Mouse (Mus musculus) midbrain, embryonic 11.5 days (tissue): Measurements from ENCODE around the gene R3hdm2. TPM values are rescaled to one million over a fixed set of nuclear protein-coding genes. Genes with fewer than 3 reads are reported as not detected.

ENCODE experiments used
- ATAC-seq: fragments of 200-750 bp; cut with Nextera tagmentation; 2 replicates; pipeline ENCODE4 v1.8.0; 2017; ENCODE audit warnings: moderate TSS enrichment, moderate library complexity; ENCODE audit not compliant: low FRiP score
- DNase-seq: peaks from one replicate; pipeline ENCODE4 v3.0.0; 2015; ENCODE audit warnings: low spot score; ENCODE audit errors: missing footprints
- H3K27ac ChIP-seq: fragments of 300-500 bp; sonication (generic); 2 replicates; pipeline ENCODE4 v1.5.1; 2014; ENCODE audit warnings: low read depth, low read length
- H3K27me3 ChIP-seq: fragments of 300-500 bp; sonication (generic); 2 replicates; pipeline ENCODE4 v1.6.1; 2014; ENCODE audit warnings: mild to moderate bottlenecking, low read length, moderate library complexity, mixed read lengths; ENCODE audit not compliant: control insufficient read depth, insufficient read depth
- H3K36me3 ChIP-seq: fragments of 300-500 bp; sonication (generic); 2 replicates; pipeline ENCODE4 v1.6.1; 2014; ENCODE audit warnings: mild to moderate bottlenecking, low read length, moderate library complexity, mixed read lengths; ENCODE audit not compliant: control insufficient read depth, insufficient read depth
- H3K4me1 ChIP-seq: fragments of 300-500 bp; sonication (generic); 2 replicates; pipeline ENCODE4 v1.6.1; 2014; ENCODE audit warnings: low read length; ENCODE audit not compliant: control insufficient read depth, insufficient read depth
- H3K4me2 ChIP-seq: fragments of 300-500 bp; sonication (generic); 2 replicates; pipeline ENCODE4 v1.6.1; 2014; ENCODE audit warnings: mild to moderate bottlenecking, moderate library complexity
- H3K4me3 ChIP-seq: fragments of 300-500 bp; sonication (generic); 2 replicates; pipeline ENCODE4 v1.5.1; 2014; ENCODE audit warnings: low read depth, low read length
- H3K9ac ChIP-seq: fragments of 300-500 bp; sonication (generic); 2 replicates; pipeline ENCODE4 v1.6.1; 2014; ENCODE audit warnings: low read length
- H3K9me3 ChIP-seq: fragments of 300-500 bp; sonication (generic); 2 replicates; pipeline ENCODE4 v1.6.1; 2016; ENCODE audit warnings: low read length; ENCODE audit not compliant: control insufficient read depth
- WGBS: fragments of 180-500 bp; shearing (Covaris S2); extraction: QIAGEN DNeasy Blood & Tissue Kit; methylation state at CpG from one replicate; pipeline ENCODE4 v1.1.7; 2014; 5-methylcytosine and 5-hydroxymethylcytosine counted together
- polyA plus RNA-seq: library from polyadenylated mRNA; unstranded; fragments of >200 nt; fragmentation: Nextera tagmentation; extraction: Ambion mirVana; gene quantifications from 2 replicates; pipeline ENCODE4 v1.2.1, GENCODE M21; 2014

The R3hdm2 gene
- polyA plus RNA-seq, 1 experiment from 2014 or later, result 27.7 TPM

DNA sequence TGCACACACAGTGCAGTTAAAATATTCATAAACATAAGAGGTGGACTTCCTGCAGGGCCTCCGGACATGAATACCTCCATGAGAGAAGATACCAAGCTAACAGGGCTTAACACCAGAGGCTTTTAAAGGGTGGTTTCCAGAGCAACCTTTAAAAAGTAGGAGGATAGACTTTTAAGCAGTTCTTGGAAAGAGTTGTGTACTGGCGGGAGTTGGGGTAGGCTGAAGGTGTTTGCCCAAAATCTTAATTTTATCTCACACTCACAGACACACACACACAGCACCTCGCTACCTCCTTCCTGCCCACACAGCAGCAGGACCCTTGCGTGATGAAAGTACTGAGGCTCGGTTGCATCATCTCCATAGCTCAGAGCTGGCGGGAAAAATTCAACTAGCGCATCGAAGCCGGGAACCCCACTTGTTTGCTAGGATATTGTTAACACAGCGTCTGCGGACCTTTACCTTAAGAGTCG lies 141.5 kb downstream of the R3hdm2 start:
- Histone ChIP-seq H3K4me2 (peak overlapping the region; percentile 56), H3K36me3 (peaks cover 10% of the 10 kb centered on the region), H3K4me3 (peak overlapping the region; percentile 37), H3K27ac (no peak overlapping the region), H3K4me1 (peaks cover 27% of the 10 kb centered on the region), H3K9ac (peak overlapping the region; percentile 52), H3K9me3 (no peaks in the 10 kb centered on the region), H3K27me3 (peaks cover 34% of the 10 kb centered on the region)
- DNase-seq, result no peak
- 13% methylated on average over 12 of the region's 12 CpGs for WGBS
- peak; percentile 4; the same call in 1 of the 2 replicates for ATAC-seq

DNA sequence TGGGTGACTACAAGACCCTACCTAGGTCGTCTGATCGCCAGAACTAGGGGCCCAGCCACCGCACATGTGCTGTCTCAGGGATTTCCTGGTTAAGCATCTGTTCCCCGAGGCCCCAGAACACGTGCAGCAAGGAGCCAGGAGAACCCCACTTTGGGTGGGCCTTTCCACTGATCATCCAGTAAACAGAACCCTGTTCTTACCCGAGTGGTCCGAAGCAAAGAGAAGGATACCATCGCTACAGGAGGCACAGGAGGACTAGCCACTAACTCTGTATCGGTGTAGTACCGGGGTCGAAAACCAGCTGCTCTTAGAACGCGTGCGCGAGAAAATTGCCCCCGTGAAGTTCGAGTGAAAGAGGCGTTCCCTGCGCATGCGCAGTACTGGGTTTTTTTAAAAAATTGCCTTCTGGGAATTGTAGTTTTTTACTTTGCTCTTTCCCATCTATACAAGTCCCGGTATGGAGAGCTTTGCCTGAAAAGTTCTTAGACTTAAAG lies 142.0 kb downstream of the R3hdm2 start, which contains the start of gene Shmt2:
Gene Shmt2, minus strand, starts transcription at position 357 of the 494 bp plus-strand sequence.
- Histone ChIP-seq H3K27me3 (peaks cover 39% of the 10 kb centered on the region), H3K4me3 (peak within 1 kb of the TSS; percentile 37), H3K4me2 (peak within 1 kb of the TSS; percentile 56), H3K4me1 (peaks cover 26% of the 10 kb centered on the region), H3K9ac (peak within 1 kb of the TSS; percentile 52), H3K36me3 (peaks cover 10% of the 10 kb centered on the region), H3K9me3 (no peaks in the 10 kb centered on the region), H3K27ac (no peak within 1 kb of the TSS)
- DNase-seq (peak; percentile 100), ATAC-seq (peak; percentile 58)
- WGBS, result under 1% methylated on average over 21 of the region's 21 CpGs

DNA sequence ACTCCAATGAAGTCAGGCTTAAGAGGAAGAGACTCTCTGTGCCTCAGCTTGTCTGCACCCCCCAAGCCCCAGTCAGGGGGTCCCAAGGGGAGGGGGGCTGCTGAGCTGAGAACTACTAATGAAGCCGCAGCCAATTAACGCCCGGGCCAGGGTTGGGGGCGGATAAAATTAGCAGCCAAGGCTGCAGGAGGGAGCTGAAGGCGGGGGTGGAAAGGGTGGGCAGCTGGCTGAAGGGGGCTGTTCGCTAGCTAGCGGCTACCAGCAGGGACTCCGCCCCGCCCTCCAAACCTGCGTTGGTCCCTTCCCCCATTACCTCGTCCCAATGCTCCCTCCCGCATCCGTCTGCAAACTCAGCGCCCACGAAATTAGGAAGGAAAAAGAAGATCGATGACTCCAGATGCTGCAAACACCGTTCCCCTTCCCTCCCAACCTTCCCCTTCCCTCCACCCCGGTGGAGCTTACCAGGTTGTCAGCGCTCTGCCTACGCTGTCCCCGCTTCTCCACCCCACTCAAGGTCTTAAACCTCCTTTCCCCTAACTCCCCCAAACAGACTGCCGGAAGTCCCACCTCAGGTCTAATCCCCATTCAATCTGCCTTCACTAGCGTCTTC lies 144.6 kb downstream of the R3hdm2 start:
- ATAC-seq, result no peak
- Histone ChIP-seq H3K4me1 (peaks cover 38% of the 10 kb centered on the region), H3K27ac (no peak overlapping the region), H3K9me3 (no peaks in the 10 kb centered on the region), H3K36me3 (no peaks in the 10 kb centered on the region), H3K4me3 (0 out of 2 replicates have a peak overlapping the region, but pooled peaks have one; percentile 1), H3K27me3 (peaks cover 61% of the 10 kb centered on the region), H3K4me2 (no peak overlapping the region), H3K9ac (peak overlapping the region; percentile 12; the same call in 1 of the 2 replicates)
- under 1% methylated on average over 22 of the region's 23 CpGs for WGBS
- DNase-seq, result peak; percentile 90

DNA sequence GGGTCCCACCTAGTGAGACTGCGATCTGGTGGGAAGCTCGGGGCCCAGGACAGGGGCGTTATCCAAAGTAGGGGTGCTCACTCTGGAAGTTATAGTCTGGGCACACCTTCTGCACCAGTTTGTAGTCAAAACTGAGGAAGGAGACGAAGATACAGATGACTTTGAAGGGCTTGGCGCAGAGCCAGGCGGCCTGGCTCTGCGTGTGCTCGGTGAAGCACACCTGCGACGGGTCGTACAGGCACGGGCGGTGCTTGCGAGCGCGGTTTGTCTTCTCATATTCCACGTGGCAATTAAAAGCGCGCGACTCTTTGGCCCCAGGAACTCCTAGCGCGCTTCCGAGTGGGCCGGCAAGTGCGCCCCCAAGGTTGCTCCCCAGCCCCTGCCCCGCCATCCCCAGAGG lies 145.9 kb downstream of the R3hdm2 start:
- Histone ChIP-seq H3K4me1 (peaks cover 36% of the 10 kb centered on the region), H3K9ac (no peak overlapping the region)
- ATAC-seq, result no peak

DNA sequence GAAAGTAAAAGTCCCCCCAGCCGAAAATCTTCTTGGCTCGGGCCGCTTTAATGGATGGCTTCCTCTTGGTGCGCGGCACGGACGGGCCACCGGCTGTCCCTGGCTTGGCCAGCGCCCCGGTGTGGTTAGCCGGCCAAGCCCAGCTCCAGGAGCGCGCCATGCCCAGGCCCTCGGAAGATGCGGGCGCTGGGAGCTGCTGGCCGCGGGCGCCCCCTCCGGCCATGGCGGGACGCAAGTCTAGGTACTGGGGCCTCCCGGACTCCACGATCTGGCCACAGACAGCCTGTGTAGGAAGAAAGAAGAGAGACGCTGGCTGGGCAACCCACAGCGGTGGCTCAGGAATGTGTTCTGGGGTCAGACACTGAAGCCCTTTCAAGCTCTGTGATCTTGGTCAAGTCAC lies 146.6 kb downstream of the R3hdm2 start:
- Histone ChIP-seq H3K9me3 (no peaks in the 10 kb centered on the region), H3K36me3 (no peaks in the 10 kb centered on the region), H3K9ac (0 out of 2 replicates have a peak overlapping the region, but pooled peaks have one; percentile 16), H3K4me2 (peak overlapping the region; percentile 38), H3K4me1 (peaks cover 32% of the 10 kb centered on the region), H3K4me3 (peak overlapping the region; percentile 20), H3K27me3 (peaks cover 80% of the 10 kb centered on the region), H3K27ac (no peak overlapping the region)
- peak; percentile 97 for DNase-seq
- ATAC-seq, result peak; percentile 40
- WGBS, result 0% methylated on average over 25 of the region's 26 CpGs

More for the DNA sequence above, 145.9 kb downstream of the R3hdm2 start:
- H3K4me2 ChIP-seq, result peak overlapping the region; percentile 38
- peaks cover 74% of the 10 kb centered on the region for H3K27me3 ChIP-seq
- DNase-seq, result no peak
- H3K9me3 ChIP-seq, result no peaks in the 10 kb centered on the region
- H3K36me3 ChIP-seq, result no peaks in the 10 kb centered on the region
- no peak overlapping the region for H3K27ac ChIP-seq
- H3K4me3 ChIP-seq, result peak overlapping the region; percentile 20
- WGBS, result 2% methylated on average over 26 of the region's 26 CpGs

DNA sequence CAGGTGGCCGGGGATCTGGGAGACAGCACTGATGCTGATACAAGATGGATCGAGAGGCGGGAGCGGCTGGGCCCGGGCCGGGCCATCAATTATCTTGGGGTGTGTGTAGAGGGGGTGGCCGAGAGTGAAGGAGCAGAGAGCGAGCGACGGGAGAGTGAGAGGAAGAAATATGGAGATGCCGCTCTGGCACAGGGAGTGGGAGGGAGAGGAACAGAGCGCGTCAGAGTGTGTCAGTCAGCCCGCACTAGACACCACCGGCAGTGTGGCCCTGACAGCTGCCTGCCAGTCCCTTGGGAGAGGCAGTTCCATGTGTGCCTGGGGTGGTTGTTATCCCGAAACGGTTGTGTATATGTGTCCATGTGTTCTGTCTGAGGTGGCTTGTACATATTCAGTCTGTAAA lies 147.4 kb downstream of the R3hdm2 start:
- H3K9ac ChIP-seq, result no peak overlapping the region; the same call in 1 of the 2 replicates
- H3K36me3 ChIP-seq, result no peaks in the 10 kb centered on the region
- H3K4me2 ChIP-seq, result peak overlapping the region; percentile 12
- 1% methylated on average over 17 of the region's 17 CpGs for WGBS
- ATAC-seq (peak; percentile 6; the same call in 1 of the 2 replicates), DNase-seq (no peak)
- peak overlapping the region; percentile 4; the same call in 1 of the 2 replicates for H3K4me3 ChIP-seq
- no peaks in the 10 kb centered on the region for H3K9me3 ChIP-seq
- no peak overlapping the region for H3K27ac ChIP-seq
- peaks cover 88% of the 10 kb centered on the region for H3K27me3 ChIP-seq
- H3K4me1 ChIP-seq, result peaks cover 30% of the 10 kb centered on the region

DNA sequence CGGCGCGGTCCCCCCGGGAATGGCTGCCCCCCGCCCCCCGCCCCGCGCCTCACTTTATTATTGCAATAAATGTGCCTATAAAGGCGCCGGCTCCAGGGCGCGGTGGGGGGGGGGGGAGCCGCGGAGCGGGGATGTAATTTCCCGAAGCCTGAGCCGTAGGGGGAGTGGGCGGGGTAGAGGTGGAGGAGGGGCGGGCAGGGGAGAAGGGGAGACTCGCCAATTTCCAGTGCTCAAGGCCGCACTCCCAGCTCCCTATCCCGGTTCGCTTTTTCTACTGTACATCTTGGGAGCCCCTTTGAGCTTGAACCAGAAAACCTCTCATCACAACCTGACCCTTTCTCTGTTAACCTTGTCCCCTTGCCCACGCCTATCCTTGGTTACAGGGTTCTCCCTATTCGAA lies 150.8 kb downstream of the R3hdm2 start:
- Histone ChIP-seq H3K9me3 (no peaks in the 10 kb centered on the region), H3K4me3 (peak overlapping the region; percentile 20), H3K9ac (no peak overlapping the region), H3K36me3 (no peaks in the 10 kb centered on the region), H3K27ac (no peak overlapping the region), H3K4me2 (peak overlapping the region; percentile 40), H3K27me3 (peaks cover 99% of the 10 kb centered on the region), H3K4me1 (peaks cover 45% of the 10 kb centered on the region)
- DNase-seq (no peak), ATAC-seq (no peak)
- WGBS, result 2% methylated on average over 19 of the region's 25 CpGs

DNA sequence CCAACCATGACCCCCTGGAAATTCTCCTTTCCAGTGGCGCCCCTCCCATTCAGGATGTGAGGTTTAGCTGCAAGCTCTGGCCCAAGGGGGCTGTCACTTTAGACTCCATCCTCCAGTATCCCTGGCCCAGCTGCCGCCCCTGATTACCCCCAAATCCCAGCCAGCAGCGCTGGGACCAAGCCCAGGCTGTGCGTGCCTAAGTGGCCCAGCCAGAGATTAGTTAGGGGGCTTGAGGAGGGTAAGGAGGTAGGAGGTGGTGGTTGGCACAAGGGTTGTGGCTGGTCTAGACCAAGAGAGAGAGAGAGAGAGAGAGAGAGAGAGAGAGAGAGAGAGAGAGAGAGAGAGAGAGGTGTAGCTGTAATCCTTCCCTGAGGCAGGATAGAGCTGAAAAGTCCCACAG lies 151.4 kb downstream of the R3hdm2 start:
- DNase-seq (no peak), ATAC-seq (0 out of 2 replicates have a peak, but pooled peaks have one; percentile 6)
- Histone ChIP-seq H3K27me3 (peaks cover 99% of the 10 kb centered on the region), H3K4me2 (peak overlapping the region; percentile 40), H3K27ac (no peak overlapping the region; the same call in 1 of the 2 replicates), H3K4me1 (peaks cover 44% of the 10 kb centered on the region), H3K4me3 (0 out of 2 replicates have a peak overlapping the region, but pooled peaks have one; percentile 20), H3K9me3 (no peaks in the 10 kb centered on the region), H3K9ac (no peak overlapping the region), H3K36me3 (no peaks in the 10 kb centered on the region)
- WGBS, result 0% methylated on average over 4 of the region's 4 CpGs
